Mouse (Mus musculus) hindbrain, embryonic 16.5 days (tissue): Measurements from ENCODE around the gene E130116L18Rik. TPM values are rescaled to one million over a fixed set of nuclear protein-coding genes. Genes with fewer than 3 reads are reported as not detected.

Source experiments
- ATAC-seq: fragments of 200-750 bp; cut with Nextera tagmentation; 2 replicates; pipeline ENCODE4 v1.8.0; 2017; ENCODE audit warnings: moderate TSS enrichment, moderate library complexity
- H3K27ac ChIP-seq: fragments of 300-500 bp; sonication (generic); 2 replicates; pipeline ENCODE4 v1.5.1; 2014; ENCODE audit warnings: low read depth, mild to moderate bottlenecking, control low read depth, low read length, moderate library complexity
- H3K27me3 ChIP-seq: fragments of 300-500 bp; sonication (generic); replicated peaks from 2 replicates; pipeline ENCODE4 v1.6.1; 2014; ENCODE audit warnings: low read length; ENCODE audit not compliant: control insufficient read depth, insufficient read depth
- H3K36me3 ChIP-seq: fragments of 300-500 bp; sonication (generic); 2 replicates; pipeline ENCODE4 v1.6.1; 2014; ENCODE audit warnings: mild to moderate bottlenecking, low read length, moderate library complexity, mixed read lengths; ENCODE audit not compliant: control insufficient read depth, insufficient read depth
- H3K4me1 ChIP-seq: fragments of 300-500 bp; sonication (generic); 2 replicates; pipeline ENCODE4 v1.6.1; 2014; ENCODE audit warnings: low read depth, low read length; ENCODE audit not compliant: control insufficient read depth, insufficient read depth
- H3K4me2 ChIP-seq: fragments of 300-500 bp; sonication (generic); 2 replicates; pipeline ENCODE4 v1.6.1; 2014; ENCODE audit warnings: mild to moderate bottlenecking, low read length, control low read depth, moderate library complexity
- H3K4me3 ChIP-seq: fragments of 300-500 bp; sonication (generic); 2 replicates; pipeline ENCODE4 v1.5.1; 2014; ENCODE audit warnings: mild to moderate bottlenecking, low read length, control low read depth, moderate library complexity
- H3K9ac ChIP-seq: fragments of 300-500 bp; sonication (generic); 2 replicates; pipeline ENCODE4 v1.6.1; 2014; ENCODE audit warnings: low read depth, mild to moderate bottlenecking, control low read depth, low read length, moderate library complexity
- H3K9me3 ChIP-seq: fragments of 300-500 bp; sonication (generic); 2 replicates; pipeline ENCODE4 v1.6.1; 2014; ENCODE audit warnings: mild to moderate bottlenecking, low read length, moderate library complexity; ENCODE audit not compliant: control insufficient read depth
- WGBS: fragments of 180-500 bp; shearing (Covaris S2); extraction: QIAGEN DNeasy Blood & Tissue Kit; methylation state at CpG from one replicate; pipeline ENCODE4 v1.1.7; 2014; 5-methylcytosine and 5-hydroxymethylcytosine counted together
- polyA plus RNA-seq: library from polyadenylated mRNA; unstranded; fragments of >200 nt; fragmentation: Nextera tagmentation; extraction: Ambion mirVana; gene quantifications from 2 replicates; pipeline ENCODE4 v1.2.1, GENCODE M21; 2015

E130116L18Rik gene
- not detected in 2 replicates for polyA plus RNA-seq

DNA sequence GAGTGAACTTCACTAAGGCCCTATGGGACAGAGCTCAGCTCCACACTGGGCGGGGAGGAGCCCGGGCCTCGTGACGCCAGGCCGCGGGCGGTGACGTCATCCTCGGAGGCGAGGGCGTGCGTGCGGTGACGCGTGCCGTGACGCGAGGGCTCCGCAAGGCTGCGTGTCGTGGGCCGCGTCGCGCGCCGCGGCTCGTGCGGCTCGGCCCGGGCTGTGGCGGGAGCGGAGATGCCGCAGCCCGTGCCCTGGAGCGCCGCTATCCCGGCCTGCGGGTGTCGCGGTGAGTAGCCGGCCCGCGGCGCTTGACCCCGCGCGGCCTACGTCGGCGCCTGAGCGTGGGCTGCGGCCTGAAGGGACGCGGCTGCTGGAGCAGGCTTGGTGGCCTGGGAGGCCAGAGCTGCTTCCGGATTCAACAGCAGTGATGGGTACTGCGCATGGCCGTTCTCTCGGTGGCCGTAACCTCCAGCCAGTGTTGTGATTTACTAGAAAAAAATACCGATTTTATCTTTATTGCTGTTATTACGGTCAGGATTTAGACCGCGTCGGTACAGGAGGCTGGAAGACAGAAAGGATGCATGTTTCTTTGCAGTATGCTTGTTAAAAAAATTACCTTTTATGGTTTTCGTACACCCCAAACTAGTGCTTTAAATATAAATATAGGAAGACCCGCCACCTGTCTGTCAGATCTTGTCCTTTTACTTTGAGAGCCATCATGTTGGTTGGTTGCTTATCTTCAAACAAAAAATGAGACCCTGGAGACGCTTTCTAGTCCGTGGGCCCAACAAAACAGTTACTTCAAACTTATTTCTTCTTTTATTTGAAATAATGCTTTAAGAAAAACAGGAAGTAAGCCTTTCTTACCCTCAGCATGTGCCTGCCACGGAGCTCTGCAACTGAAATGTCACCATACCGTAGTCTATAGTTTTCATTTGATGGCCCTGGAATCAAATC is at the start of gene E130116L18Rik:
TSS of gene E130116L18Rik (minus strand) at position 402 of the 951 bp plus-strand sequence.
- peaks cover 8% of the 10 kb centered on the region for H3K4me1 ChIP-seq
- H3K9me3 ChIP-seq = no peaks in the 10 kb centered on the region
- H3K4me2 ChIP-seq = peak within 1 kb of the TSS; percentile 54
- peak within 1 kb of the TSS; percentile 89 for H3K9ac ChIP-seq
- no peaks in the 10 kb centered on the region for H3K27me3 ChIP-seq
- H3K4me3 ChIP-seq = peak within 1 kb of the TSS; percentile 84
- peak; percentile 98 for ATAC-seq
- 4% methylated on average over 68 of the region's 72 CpGs for WGBS
- H3K36me3 ChIP-seq = peaks cover 4% of the 10 kb centered on the region; the same call in 1 of the 2 replicates
- peak within 1 kb of the TSS; percentile 92 for H3K27ac ChIP-seq

DNA sequence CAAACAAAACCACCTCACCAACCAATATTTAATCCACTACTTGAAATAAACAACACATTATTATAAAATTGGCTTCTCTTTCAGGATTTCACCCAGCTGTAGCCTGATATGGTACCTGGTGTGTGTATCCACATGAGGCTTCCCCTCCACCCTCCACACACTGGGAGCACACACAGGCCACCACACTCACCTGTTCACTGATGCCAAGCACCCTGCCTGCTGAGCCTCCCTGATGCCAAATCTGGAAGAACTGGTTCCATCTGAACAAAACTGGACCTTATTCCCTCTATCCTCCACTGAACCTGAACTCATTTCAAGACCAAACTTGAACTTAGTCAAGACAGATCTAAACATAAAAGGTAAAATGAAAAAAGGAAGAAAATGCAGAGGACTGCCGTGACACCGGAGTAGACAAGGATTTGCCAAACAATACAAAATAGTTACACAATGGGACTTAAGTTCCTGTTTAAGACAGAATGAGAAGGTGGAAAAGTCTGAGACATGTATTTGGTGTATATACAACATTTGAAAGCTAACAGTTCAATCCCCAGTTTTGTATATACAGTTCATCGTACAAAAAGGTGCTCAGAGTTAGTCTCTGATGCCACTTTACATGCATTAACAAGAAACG is 45.4 kb upstream of the E130116L18Rik start:
- no peak for ATAC-seq
- H3K4me3 ChIP-seq = no peak overlapping the region
- no peak overlapping the region for H3K4me2 ChIP-seq
- H3K27ac ChIP-seq = no peak overlapping the region
- no peaks in the 10 kb centered on the region for H3K4me1 ChIP-seq
- peaks cover 28% of the 10 kb centered on the region; the same call in 1 of the 2 replicates for H3K36me3 ChIP-seq
- WGBS = 94% methylated on average over 4 of the region's 4 CpGs
- no peaks in the 10 kb centered on the region for H3K27me3 ChIP-seq
- no peaks in the 10 kb centered on the region for H3K9me3 ChIP-seq
- no peak overlapping the region for H3K9ac ChIP-seq

- H3K4me1 ChIP-seq = no peaks in the 10 kb centered on the region
Measured at GRCm38 (mm10) chr5:25262266-25262665, 39.3 kb upstream of the E130116L18Rik start.

DNA sequence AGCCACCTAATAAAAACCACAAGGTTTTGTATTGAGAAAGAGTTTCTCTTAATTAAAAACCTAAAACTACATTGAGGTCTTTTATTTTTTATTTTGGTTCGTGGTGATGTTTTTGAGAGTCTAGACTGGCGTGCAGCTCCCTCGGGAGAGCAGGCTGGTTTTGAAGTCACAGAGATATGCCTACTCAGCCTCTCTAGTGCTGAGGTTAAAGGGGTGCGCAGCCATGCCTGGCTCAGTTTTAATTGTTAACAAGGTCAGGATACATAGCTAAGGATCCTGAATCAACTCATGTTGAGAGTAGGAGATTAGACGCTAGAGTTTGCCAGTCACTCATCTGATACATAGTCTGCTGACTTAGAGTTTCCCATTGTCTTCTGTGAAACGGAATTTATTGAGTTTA is 38.5 kb upstream of the E130116L18Rik start:
- Histone ChIP-seq H3K27ac (no peak overlapping the region), H3K27me3 (no peaks in the 10 kb centered on the region), H3K36me3 (peaks cover 49% of the 10 kb centered on the region), H3K4me2 (no peak overlapping the region), H3K4me1 (no peaks in the 10 kb centered on the region), H3K9ac (no peak overlapping the region), H3K4me3 (no peak overlapping the region), H3K9me3 (no peaks in the 10 kb centered on the region)
- no peak for ATAC-seq
- WGBS = 83% methylated on average over 6 of the region's 6 CpGs

More at GRCm38 (mm10) chr5:25262266-25262665, 39.3 kb upstream of the E130116L18Rik start:
- peaks cover 50% of the 10 kb centered on the region for H3K36me3 ChIP-seq
- WGBS = 86% methylated on average over 7 of the region's 7 CpGs
- no peak overlapping the region for H3K9ac ChIP-seq
- no peak overlapping the region for H3K27ac ChIP-seq
- no peak overlapping the region for H3K4me2 ChIP-seq
- no peak overlapping the region for H3K4me3 ChIP-seq
- H3K27me3 ChIP-seq = no peaks in the 10 kb centered on the region
- no peak for ATAC-seq
- no peaks in the 10 kb centered on the region for H3K9me3 ChIP-seq

DNA sequence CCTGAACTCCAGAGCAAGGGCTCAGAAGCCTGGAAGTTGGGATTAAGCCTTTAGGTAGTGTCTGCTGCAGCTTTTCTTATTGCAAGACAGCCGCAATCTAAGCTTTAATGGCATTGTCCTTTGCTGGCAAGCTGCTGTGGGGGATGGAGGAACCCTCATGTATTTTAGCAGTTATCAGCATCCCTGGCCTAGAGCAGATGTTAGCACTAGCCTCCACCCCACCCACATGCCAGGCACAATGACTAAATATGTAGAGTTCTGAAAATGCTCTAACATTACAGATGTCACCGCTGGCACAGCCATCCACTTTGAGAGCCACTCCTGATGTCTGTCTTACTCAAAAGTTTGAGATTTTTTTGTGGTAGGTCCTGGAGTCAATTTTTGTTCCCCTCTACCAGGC is 33.7 kb upstream of the E130116L18Rik start:
- peaks cover 44% of the 10 kb centered on the region for H3K36me3 ChIP-seq
- no peaks in the 10 kb centered on the region for H3K27me3 ChIP-seq
- H3K4me2 ChIP-seq = no peak overlapping the region
- H3K9ac ChIP-seq = no peak overlapping the region
- no peak overlapping the region for H3K4me3 ChIP-seq
- no peak overlapping the region for H3K27ac ChIP-seq
- ATAC-seq = no peak
- no peaks in the 10 kb centered on the region for H3K9me3 ChIP-seq
- no peaks in the 10 kb centered on the region for H3K4me1 ChIP-seq
- 98% methylated on average over 2 of the region's 2 CpGs for WGBS

DNA sequence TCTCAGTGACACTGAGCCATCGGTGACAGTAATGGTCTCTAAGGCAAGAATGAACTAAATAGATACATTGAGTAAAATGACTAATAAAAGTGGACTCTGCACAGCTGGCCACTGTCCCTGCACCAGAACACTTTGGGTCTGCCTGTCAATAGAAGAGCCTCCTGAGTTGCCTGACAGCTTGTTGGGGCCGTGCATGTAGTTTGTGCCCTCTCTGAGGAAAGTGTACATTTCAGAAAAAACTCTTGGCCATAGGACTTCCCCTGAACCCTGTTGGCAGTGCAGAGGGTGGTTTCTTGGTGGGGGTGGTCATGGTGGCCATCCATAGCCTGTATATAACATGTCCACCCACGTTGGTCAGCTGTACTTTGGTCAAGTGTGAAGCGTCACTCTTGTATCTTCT is 31.5 kb upstream of the E130116L18Rik start:
- WGBS = 94% methylated on average over 4 of the region's 4 CpGs
- H3K4me1 ChIP-seq = no peaks in the 10 kb centered on the region
- no peak overlapping the region for H3K9ac ChIP-seq
- peaks cover 54% of the 10 kb centered on the region for H3K36me3 ChIP-seq
- no peaks in the 10 kb centered on the region for H3K9me3 ChIP-seq
- ATAC-seq = no peak
- H3K4me2 ChIP-seq = no peak overlapping the region
- H3K4me3 ChIP-seq = no peak overlapping the region
- no peak overlapping the region for H3K27ac ChIP-seq
- H3K27me3 ChIP-seq = no peaks in the 10 kb centered on the region

DNA sequence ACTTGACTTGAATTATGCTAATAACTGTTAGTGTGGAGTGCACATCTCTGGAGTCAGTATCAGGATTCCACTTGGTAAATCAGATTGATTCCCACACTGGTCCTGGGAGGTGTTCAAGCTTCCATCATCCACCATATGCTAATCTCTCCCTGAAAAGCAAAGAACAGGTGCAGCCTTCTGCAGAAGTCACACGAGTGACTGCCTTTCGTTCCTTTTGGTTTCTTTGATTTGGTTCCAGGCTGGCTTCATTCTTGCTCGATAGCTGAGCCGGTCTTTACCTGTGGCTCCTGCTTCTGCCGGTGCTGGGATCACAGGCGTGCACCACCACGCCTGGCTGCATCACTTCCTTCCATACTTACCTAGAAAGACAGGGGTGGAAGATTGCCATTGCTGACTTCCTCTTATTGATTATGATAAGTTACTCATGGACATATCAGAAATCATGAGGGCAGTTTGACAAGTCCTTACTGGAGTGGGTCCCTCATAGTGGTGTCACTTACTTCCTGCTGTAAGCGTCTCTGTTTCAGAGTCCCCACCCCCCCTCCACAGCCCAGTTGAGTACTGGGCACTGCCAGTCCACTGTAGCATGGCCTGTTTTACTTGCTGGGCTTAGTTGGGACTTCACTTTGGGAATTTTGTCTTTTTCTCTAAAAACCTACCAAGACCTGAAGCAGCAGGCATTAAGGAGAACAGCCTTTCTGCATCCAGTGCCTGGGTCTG is 30.0 kb upstream of the E130116L18Rik start:
- Histone ChIP-seq H3K4me2 (no peak overlapping the region), H3K9me3 (no peaks in the 10 kb centered on the region), H3K9ac (no peak overlapping the region), H3K36me3 (peaks cover 50% of the 10 kb centered on the region), H3K27ac (no peak overlapping the region), H3K27me3 (no peaks in the 10 kb centered on the region), H3K4me3 (no peak overlapping the region), H3K4me1 (no peaks in the 10 kb centered on the region)
- WGBS = 95% methylated on average over 8 of the region's 8 CpGs
- no peak for ATAC-seq

DNA sequence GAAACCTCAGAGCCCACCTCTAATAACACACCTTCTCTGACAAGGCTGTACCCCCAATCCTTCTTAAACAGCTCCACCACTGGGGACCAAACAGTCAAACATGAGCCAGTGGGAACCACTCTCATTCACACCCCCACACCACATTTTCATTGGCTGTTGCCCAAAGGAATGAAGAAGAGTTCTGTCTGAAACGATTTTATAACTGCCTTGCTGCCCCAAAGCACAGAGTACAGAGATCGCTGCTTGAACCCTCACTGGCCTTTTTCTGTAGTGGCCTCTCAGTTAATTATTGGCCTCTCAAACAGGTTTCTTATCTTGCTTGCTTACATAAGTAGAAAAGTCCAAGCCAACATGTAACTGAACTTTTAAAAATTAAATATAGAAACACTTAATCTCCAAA is 29.5 kb upstream of the E130116L18Rik start:
- H3K36me3 ChIP-seq = peaks cover 45% of the 10 kb centered on the region
- H3K4me2 ChIP-seq = no peak overlapping the region
- H3K4me3 ChIP-seq = no peak overlapping the region
- H3K9me3 ChIP-seq = no peaks in the 10 kb centered on the region
- H3K9ac ChIP-seq = no peak overlapping the region
- no peaks in the 10 kb centered on the region for H3K4me1 ChIP-seq
- no peak for ATAC-seq
- 84% methylated on average over 2 of the region's 2 CpGs for WGBS
- no peaks in the 10 kb centered on the region for H3K27me3 ChIP-seq
- H3K27ac ChIP-seq = no peak overlapping the region

GRCm38 (mm10) chr5:25247036-25247435 is 24.1 kb upstream of the E130116L18Rik start:
- Histone ChIP-seq H3K4me1 (no peaks in the 10 kb centered on the region), H3K4me2 (no peak overlapping the region), H3K36me3 (peaks cover 19% of the 10 kb centered on the region), H3K27ac (no peak overlapping the region), H3K9me3 (no peaks in the 10 kb centered on the region), H3K9ac (no peak overlapping the region), H3K4me3 (no peak overlapping the region), H3K27me3 (no peaks in the 10 kb centered on the region)
- WGBS = 89% methylated on average over 3 of the region's 3 CpGs
- ATAC-seq = no peak
